In genomic region chr10:76734979-76735378, GRCm38 (mm10) we compare ENCODE assay signal across 8 mouse cellular contexts. TPM values are rescaled to one million over a fixed set of nuclear protein-coding genes. Genes with fewer than 3 reads are reported as not detected.
DNase-seq lines count a peak whose midpoint lies in the region; ATAC-seq lines count a peak whose summit lies in the region.

No protein-coding gene starts in this region.

- DNase-seq in ovary, adult 18-20 months (ENCODE audit: low spot score): peak; percentile 45
- DNase-seq in ovary, postnatal 10 days (ENCODE audit: low spot score): no peak
- peak; percentile 77 for DNase-seq in gastrocnemius, postnatal 14 days
- DNase-seq in kidney, adult 18-20 months: peak; percentile 81
- DNase-seq in limb, embryonic 10.5 days (ENCODE audit: low spot score): peak; percentile 90
- DNase-seq in midbrain, embryonic 14.5 days: peak; percentile 90
- DNase-seq in spleen, postnatal 10 days (ENCODE audit: low spot score in 2 of 2): peak; percentile 33 to 74

- H3K27me3 ChIP-seq in limb, embryonic 10.5 days (ENCODE audit: low read depth, poor library complexity, severe bottlenecking): no peaks in the 10 kb centered on the region
- no peaks in the 10 kb centered on the region for H3K27me3 ChIP-seq in midbrain, embryonic 14.5 days (ENCODE audit: control insufficient read depth, insufficient read depth, low read length)

- ATAC-seq in common myeloid progenitor, adult 5-6 weeks (replicated peaks; ENCODE audit: low read depth, poor library complexity, severe bottlenecking): peak; percentile 97
- peak; percentile 60; the same call in 1 of the 2 replicates for ATAC-seq in midbrain, embryonic 14.5 days (ENCODE audit: low FRiP score, low TSS enrichment)

- no peak overlapping the region for H3K4me2 ChIP-seq in midbrain, embryonic 14.5 days (ENCODE audit: low read length)

- H3K4me1 ChIP-seq in limb, embryonic 10.5 days: peaks cover 35% of the 10 kb centered on the region
- peaks cover 7% of the 10 kb centered on the region for H3K4me1 ChIP-seq in midbrain, embryonic 14.5 days (ENCODE audit: control insufficient read depth, insufficient read depth, low read length)

- 5% methylated on average over 4 of the region's 4 CpGs for WGBS in limb, embryonic 10.5 days
- 5% methylated on average over 4 of the region's 4 CpGs for WGBS in midbrain, embryonic 14.5 days

- H3K36me3 ChIP-seq in limb, embryonic 10.5 days: no peaks in the 10 kb centered on the region
- no peaks in the 10 kb centered on the region for H3K36me3 ChIP-seq in midbrain, embryonic 14.5 days (ENCODE audit: control insufficient read depth, insufficient read depth, low read length)

- intact Hi-C loops in gastrocnemius, postnatal 14 days (cut with DNase I; ENCODE audit: low total_unique reads): loop anchor here (5.0 to 10.0 kb wide), 2 partner anchors 183 to 280 kb away; no protein-coding TSS in a partner anchor

- H3K27ac ChIP-seq in limb, embryonic 10.5 days: no peak overlapping the region; the same call in 1 of the 2 replicates
- H3K27ac ChIP-seq in midbrain, embryonic 14.5 days (replicated peaks; ENCODE audit: low read depth, low read length): no peak overlapping the region

- no peak overlapping the region for H3K9ac ChIP-seq in midbrain, embryonic 14.5 days (replicated peaks; ENCODE audit: low read length)

- H3K4me3 ChIP-seq in limb, embryonic 10.5 days: no peak overlapping the region
- no peak overlapping the region for H3K4me3 ChIP-seq in midbrain, embryonic 14.5 days (replicated peaks; ENCODE audit: low read depth, low read length)

- no peaks in the 10 kb centered on the region for H3K9me3 ChIP-seq in limb, embryonic 10.5 days (replicated peaks)
- no peaks in the 10 kb centered on the region for H3K9me3 ChIP-seq in midbrain, embryonic 14.5 days (ENCODE audit: control insufficient read depth, low read length)

RNA-seq across cellular contexts. Expression of gene Col6a1, which starts 9.0 kb away (rescaled TPM):
- not detected in 2 replicates for total RNA-seq in common myeloid progenitor, adult 5-6 weeks (2017)
- total RNA-seq in gastrocnemius, postnatal 14 days (2021): 100 to 1,000 TPM; 223 to 260 TPM
- polyA plus RNA-seq in limb, embryonic 10.5 days (2016; fragmentation: Nextera tagmentation; extraction: Ambion mirVana): 4.1 and 7.8 TPM in 2 replicates
- 0.54 and 15.7 TPM in 2 replicates for polyA plus RNA-seq in midbrain, embryonic 14.5 days (2014; fragmentation: Nextera tagmentation; extraction: Ambion mirVana)

Comparison
In these comparisons a context has a peak if more than half of its experiments do, and no peak if none do; other contexts are left out.
1. RNA of gene Col6a1, which starts 9.0 kb away (total RNA-seq): 223 to 260 TPM in gastrocnemius, postnatal 14 days; not detected in common myeloid progenitor, adult 5-6 weeks; every median in the first group is over 100 times any median in the second.